Mouse (Mus musculus) heart, postnatal 4 days (tissue): Measurements from ENCODE around the gene Papolb. TPM values are rescaled to one million over a fixed set of nuclear protein-coding genes. Genes with fewer than 3 reads are reported as not detected.

Experiments
- DNase-seq: peaks from one replicate; pipeline ENCODE4 v3.0.0; 2021
- total RNA-seq, 2 experiments: library from RNA; stranded (reverse); gene quantifications; 2 replicates each; pipeline ENCODE4 v1.2.3; 2021

Gene Papolb
- total RNA-seq = under 1 TPM; 0.18 to 0.19 TPM

DNA sequence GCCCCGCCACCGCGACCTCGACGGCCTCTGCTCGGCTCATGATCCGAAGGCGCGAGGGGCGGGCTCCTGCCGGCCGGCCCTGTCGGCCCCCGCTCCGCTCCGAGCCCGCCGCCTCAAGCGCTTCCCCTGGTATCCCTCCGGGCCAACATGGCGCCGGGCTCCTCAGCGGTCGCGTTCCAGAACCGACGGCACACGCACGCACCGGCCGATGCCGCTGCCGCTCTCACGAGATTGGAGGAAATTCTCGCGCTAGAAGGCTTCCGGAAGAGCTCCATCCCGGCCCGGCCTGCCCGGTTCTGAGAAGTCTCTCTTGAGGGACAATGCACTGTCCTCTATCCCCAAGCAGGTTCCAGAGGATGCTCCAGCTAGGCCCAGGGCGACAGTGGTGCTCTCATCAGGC lies at the start of gene Papolb:
Gene Papolb, minus strand, starts transcription at position 162 of the 400 bp plus-strand sequence.
- no peak for DNase-seq

DNA sequence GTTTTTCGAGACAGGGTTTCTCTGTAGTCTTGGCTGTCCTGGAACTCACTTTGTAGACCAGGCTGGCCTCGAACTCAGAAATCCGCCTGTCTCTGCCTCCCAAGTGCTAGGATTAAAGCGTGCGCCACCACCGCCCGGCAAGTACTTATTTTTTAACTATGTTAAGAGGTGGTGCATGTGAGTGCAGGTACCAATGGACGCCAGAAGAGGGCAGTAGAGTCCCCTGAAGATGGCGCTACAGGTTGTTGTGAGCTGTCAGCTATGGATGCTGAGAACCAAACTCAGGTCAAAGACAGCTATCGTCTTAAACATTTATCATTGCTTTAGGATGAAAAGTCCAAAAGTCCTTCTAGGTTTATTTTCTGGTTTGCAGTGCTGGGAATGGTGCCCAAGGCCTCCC lies 48.3 kb upstream of the Papolb start:
- DNase-seq = no peak

- peak; percentile 25 for DNase-seq
Measured at GRCm38 (mm10) chr5:142576832-142577231, 47.0 kb upstream of the Papolb start.

DNA sequence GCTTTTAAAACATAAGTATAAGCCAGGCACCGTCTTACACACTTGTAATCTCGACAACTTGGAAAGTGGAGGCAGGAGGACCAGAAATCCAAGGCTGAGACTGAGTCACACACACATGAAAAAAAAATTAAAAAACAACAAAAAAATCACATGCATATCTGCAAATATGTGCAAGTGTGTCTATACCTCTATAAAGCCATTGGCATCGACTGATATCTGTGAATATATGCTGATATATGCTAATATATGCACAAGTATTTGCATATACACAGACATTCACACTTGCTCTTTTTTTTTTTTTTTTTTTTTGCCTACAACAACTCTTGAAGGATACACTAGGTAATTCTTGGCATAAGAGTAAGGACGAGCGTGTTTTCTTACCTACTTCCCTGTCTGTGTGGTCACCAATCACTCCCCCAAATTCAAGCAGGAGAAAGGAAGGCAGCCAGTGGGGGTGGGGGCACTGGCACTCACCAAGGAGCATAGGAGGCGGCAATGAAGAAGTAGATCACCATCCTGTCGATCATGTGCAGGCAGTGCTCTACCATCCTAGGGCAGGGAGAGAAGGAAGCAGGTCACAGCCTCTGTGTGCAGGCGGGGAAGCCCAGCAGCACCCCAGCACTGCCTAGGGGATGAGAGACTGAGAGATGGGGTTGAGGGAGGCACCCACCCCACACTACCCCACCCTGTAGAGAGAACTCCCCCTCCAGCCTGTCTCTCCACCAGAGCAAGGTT lies 44.6 kb upstream of the Papolb start:
- no peak for DNase-seq

DNA sequence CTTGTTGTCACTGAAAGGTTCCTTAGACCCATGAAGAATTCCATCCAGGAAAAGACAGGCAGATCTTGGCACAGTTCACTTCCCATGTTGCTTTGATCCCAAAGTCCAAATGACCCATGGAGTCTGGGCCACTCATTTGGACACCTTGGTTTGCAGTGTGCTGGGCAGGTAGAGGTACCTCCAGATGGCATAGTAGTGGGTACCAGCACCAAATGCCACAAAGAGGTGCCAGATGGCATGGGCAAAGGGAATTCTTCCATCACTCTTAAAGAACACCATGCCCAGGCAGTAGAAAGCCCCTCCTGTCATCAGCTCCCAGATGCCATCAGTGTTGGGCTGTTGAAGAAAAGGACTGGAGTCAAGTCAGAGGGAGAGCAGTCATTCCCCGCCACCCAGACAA lies 34.7 kb upstream of the Papolb start:
- DNase-seq = no peak

- DNase-seq = no peak
Measured at GRCm38 (mm10) chr5:142560261-142560660, 30.4 kb upstream of the Papolb start.

GRCm38 (mm10) chr5:142557397-142558067 lies 27.7 kb upstream of the Papolb start:
- peak; percentile 89 for DNase-seq

DNA sequence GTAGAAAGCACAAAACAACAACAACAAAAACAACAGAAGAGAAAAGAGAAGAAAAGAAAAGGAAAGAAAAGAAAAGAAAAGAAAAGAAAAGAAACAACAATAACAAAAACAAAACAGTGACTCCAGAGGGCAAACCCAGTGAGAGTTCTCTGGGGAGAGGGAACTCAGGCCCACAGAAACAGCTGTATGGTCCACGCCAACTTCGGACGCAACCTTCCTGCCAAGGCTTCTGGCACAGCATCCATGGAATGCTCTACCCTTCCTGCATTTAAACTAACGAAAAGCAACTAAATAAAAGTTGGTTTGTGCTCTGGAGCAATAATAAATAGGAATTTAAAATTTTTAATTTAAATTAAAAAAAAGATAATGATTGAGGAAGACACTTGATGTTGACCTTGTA lies 26.8 kb upstream of the Papolb start:
- no peak for DNase-seq

DNA sequence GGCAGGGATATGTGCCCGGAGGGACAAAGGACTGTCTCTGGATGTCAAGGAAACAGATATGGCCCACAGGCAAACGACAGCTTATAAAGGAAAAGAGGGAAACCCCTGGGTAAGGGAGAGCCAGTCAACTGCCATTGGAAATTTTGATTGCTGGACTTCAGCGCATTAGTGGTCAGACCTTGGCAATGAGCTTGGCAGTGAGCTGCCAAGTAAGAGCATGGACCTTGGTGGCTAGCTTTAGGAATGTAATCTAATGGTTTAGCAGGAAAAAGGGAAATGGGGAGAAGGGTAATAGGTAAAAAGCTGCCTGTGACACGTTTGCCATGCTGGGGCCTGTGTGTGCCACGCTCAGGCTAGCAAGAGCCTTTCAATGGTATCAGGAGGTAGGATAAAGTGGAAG lies 26.0 kb upstream of the Papolb start:
- no peak for DNase-seq

DNA sequence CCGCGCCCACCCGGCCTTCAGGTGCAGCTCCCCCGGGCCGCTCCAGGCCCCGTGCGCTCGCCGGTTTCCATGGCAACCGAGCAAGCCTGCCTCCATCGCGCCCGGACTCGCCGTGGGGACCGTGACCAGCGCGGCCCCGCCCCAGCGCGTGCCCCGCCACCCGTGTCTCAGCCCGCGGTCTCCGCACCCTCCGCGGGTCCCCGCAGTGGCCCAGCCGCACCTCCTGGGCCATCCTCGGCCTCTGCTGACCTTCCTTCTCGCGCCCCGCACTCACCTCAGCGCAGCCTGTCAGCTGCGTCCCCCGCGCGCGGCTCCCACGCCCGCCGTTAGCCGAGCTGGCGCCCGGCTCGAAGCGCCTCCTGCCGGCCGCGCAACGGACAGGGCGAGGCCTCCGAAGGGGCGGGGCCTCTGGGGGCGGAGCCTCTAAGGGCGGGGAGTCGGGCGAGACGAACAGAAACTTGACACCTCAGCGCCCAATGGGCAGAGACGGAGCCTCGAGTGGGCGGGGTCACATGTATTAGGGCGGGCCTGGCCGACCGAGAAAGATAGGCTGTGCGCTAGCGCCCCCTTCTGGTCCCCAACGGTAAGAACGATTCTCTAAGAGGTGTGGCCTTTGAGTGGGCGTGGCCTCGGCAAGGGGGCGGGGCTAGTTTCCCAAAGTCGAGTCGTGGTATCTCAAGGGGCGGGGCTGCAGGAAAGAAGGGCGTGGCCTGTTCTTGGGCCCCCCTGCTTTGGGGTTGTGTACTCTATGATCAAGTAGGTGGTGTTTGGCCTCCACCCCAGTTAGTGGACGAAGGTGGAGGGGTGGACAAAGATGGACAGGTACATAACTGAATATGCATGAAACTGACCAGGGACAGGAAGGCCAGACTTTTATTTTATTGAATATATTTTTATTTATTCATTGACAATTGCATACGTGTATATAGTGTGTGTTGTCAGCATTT lies 21.1 kb upstream of the Papolb start, which contains the start of gene Radil:
Gene Radil, minus strand, starts transcription at position 393 of the 947 bp plus-strand sequence.
- peak; percentile 99 for DNase-seq

DNA sequence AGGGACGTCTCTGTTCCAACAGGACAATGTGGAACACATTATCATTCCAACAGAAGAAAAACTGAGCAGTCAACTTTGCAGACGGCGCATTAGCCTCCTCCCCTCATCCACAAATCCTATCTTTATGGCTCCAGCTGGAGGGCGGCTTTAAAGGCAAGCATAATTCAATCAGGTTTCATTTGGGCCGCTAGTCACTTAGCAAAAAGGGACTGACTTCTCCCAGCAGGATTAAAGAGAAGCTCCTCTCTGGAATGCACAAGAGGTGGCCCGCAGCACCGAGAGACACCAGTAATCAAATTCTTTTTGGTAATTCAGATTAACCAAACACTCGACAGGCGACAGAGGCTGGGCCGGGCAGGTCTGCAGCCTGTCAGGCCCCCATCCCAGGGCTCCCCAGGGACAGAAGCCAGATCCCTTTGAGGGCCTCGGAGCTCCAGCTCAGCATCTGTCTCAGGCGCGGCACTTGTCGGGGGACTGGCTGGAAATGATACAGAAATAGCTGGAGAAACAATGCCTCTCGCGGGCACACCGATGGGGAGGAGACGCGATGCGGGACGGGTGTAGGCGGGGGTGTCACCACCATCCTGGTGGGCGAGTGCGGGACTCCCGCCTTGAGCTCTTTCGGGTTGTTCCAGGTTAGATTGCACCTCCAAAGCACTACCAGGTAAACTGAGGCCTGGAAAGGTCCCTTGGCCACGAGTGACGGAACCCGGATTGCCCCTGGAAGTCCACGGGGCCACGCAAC lies 20.3 kb upstream of the Papolb start:
- peak; percentile 58 for DNase-seq

- no peak for DNase-seq
Measured at GRCm38 (mm10) chr5:142549441-142549840, 19.6 kb upstream of the Papolb start.

DNA sequence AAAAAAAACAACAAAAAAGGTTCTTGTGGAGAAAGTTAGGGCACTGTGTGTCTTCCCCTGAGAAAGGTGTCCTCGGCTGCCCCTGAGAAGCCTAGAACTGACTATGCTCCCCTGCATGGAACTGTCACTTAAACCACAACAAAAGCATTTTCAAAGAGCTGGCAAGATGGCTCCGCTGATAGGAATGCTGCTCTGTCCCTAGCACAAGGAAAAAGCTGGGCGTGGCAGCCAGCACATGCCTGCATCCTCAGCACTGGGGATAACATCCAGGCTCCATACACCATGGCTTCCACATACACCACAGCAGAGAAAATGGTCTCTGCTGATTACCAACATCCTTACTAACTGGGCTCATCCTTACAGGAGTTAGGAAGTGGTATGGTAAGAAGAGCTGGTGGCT lies 17.2 kb upstream of the Papolb start:
- no peak for DNase-seq

GRCm38 (mm10) chr5:142546344-142546743 lies 16.5 kb upstream of the Papolb start:
- DNase-seq = no peak

DNA sequence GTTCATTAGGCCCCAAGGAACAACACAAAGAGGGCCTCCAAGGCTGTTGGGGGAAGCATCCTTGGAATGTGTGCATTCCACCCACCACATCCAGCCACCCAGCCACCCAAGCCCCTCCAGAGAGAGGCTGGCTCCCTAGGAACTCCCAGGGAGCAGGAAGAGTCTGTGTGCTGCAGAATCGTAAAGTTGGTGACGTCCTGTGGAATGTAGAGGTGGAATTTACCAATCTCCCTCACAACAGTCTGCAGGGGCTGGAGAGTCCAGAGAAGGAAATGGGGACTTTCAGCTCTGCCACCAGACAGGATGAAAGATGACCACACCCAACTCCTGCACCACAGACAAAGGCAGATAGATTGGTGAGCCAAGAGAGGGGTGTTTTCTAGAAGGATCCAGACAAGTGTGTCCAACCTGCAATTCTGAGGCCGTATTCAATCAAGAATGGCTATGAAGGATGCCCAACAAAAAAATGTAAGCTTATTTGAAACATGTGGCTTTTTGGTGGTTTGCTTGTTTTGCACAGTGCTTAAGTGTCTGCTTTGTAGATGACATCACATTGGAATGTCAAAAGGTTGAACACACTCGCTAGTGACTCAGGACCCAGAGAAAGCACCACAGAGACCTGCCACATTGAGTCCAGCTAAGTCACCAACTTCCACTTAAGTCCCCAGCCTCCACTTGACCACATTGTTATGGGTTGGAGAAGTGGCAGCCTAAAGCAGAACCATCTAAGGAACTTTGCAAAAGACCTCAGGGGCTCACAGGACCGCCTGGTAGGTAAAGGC lies 15.3 kb upstream of the Papolb start:
- DNase-seq = no peak

- DNase-seq = no peak
Measured at GRCm38 (mm10) chr5:142537286-142537685, 7.4 kb upstream of the Papolb start.

DNA sequence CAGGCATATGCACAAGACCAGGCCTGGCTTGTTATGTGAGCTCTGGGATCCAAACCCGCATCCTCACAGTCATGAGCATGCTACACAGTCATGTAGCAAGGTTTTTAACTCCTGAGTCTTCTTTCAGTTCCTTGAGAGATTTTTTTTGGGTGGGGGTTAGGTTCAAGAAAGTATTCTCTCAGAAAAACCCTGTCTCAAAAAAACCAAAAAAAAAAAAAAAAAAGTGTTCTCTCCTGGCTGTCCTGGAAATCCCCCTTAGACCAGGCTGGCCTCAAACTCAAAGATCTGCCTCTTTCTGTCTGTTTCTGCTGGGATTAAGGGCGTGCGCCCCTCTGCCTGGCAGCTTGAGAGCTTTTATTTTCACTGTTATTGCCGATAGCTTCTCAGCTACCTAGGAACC lies 5.5 kb upstream of the Papolb start:
- DNase-seq = no peak

DNA sequence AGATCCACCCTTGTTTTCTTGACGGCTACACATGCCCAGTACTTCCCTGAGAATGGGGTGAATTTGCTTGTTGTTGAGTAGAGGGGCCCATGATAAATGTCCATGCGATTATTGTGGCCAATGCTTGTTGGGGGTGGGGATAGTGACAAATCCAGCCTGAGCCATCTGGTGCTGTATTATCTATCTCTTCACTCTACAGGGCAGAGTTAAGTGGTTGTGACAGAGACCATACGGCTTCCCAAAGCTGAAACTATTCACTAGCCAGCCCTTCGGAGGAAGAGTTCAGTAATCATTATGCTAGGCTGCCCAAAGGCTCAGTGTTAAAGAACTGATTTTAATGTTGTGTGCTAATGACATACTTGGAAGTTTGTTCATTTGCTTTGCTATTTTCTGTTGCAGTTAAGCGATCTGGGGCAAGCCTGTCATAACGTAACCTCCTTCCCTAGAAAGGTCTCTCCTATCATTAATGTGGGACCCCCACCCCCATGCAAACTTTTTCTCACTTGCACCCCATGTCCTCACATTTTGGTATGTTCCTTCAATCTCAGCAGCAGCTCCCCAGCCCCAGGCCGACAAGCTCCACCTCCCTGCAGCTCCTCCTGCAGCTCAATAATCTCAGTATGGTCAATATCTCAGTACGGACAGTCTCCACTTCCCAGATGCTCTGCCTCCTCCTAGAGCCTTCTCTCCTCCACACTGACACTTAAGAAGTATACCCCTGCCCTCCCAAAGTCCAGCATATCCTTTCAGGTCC lies 5.0 kb downstream of the Papolb start:
- DNase-seq = no peak

DNA sequence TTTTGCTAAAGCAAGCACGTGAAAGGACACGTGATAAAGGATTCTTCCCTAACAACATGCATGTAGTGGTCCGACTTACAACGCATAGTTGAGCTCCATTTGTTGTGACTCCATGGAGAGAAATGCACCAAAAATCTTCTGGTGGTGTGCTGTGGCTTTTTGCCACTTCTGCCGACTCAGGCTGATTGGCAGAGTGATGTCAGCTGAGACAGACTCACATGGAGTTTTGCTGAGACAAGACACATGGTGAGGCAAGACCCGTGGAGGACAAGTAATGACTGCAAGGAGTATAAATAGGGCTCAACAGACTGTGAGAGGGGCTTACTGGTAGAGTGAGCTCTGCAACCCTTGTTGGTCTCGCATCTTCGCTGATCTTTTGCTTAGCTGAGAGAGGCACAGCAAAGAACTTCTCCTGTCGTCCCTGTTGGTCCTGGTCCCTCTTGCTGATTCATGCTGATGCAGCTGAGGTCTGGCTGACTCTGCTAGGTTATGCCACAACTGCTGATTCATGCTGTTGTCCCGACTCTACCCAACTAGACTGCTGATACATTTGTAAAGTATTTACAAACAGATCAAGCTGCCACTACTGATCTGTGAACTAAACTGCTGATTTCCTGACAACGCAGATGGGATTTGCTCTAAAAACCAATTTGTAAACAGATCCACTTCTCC lies 8.5 kb downstream of the Papolb start:
- DNase-seq = no peak

GRCm38 (mm10) chr5:142520360-142520759 lies 9.5 kb downstream of the Papolb start:
- DNase-seq = no peak
